Mouse (Mus musculus) adipocyte (in vitro differentiated cells): ENCODE measurements around the gene Kif21b.

ENCODE experiments used
- DNase-seq: peaks from one replicate; pipeline ENCODE4 v3.0.0-alpha.2; 2016; ENCODE audit warnings: low spot score

The Kif21b gene

DNA sequence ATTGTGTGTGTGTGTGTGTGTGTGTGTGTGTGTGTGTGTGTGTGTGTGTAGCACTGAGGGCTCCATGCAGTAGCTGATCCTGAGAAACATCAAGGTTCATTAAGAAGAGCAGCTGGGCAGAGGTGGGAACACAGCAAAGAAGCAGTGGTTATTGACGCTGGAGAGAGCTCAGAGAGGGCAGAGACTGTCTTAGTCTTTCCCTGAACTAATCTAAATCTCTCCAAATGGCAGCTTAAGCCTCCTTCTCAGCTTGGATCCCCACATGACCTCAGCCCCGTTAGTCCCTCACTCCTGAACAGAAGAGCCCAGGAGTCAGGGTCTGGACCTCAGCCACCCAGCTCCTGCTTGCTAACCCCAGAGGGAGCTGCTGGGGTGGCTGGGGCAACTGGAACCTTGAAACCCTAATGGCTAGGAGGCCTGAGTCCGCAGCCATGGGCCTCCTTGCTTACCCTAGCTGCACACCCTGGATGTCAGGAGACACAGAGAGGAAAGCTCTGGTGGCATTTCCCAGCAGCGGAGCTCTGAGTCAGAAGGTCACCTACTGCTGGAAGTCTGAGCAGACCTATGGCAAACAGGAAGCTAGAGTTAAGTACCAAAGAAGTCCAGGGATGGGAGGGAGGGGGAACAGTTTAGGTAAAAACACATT is 2.1 kb upstream of the Kif21b start:
- DNase-seq, result no peak

DNA sequence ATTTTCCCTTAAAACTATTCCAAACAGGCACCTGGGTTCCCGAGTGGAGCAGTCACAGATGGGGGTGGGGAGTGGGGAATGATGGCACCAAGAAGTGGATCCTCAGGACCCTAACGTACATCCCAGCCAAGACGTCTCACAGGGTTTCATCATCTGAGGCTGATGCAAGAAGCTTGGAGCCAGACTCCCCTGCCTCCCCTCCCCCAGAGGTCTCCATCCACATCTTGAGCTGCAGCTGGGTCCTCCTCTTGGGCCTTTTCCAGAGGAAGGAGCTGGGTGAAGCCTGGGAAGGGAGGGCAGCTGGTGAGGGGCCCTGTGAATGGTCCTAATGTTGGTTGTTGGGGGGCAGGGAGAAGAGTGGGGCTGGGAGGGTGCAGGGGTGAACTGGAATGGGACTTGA is 1.1 kb upstream of the Kif21b start:
- no peak for DNase-seq

GRCm38 (mm10) chr1:136131603-136132291 is 558 bp downstream of the Kif21b start:
- DNase-seq, result no peak

DNA sequence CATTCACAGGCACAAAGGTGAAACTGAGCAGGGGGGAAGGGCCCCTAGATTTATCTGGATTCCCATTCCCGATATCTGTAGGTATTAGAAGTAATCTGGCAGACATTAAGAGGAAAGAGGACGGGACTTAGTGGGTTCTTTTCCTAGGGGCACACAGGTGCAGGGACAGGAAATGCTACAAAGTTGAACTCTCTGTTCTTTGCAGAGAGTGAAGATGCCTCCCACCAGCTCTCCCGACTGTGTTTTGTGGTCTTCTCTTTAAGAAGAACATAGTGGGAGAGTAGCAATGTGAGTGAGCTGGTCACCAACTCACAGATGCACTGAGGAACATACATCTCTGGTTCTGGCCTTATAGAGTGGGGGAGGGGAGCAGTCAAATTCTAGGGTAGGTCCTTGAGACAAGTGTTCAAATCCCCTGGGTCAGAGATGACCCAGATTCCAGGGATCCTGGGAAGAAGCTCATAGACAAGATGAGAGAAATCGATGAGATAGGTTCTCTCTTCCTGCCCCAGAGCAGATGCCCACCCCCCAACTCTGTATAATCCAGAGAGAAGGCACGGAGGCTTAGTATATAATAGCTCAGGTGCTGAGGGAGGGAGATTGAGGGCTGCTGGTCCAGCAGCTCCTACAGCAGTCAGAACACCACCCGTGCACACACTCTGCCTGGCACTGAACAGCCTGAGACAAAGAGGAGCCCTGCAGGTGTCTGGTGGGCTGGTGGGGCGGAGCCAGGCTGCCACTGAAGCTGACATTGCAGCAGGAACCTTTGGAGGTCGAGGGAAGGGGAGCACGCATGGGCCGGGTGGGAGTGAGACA is 1.4 kb downstream of the Kif21b start:
- no peak for DNase-seq

DNA sequence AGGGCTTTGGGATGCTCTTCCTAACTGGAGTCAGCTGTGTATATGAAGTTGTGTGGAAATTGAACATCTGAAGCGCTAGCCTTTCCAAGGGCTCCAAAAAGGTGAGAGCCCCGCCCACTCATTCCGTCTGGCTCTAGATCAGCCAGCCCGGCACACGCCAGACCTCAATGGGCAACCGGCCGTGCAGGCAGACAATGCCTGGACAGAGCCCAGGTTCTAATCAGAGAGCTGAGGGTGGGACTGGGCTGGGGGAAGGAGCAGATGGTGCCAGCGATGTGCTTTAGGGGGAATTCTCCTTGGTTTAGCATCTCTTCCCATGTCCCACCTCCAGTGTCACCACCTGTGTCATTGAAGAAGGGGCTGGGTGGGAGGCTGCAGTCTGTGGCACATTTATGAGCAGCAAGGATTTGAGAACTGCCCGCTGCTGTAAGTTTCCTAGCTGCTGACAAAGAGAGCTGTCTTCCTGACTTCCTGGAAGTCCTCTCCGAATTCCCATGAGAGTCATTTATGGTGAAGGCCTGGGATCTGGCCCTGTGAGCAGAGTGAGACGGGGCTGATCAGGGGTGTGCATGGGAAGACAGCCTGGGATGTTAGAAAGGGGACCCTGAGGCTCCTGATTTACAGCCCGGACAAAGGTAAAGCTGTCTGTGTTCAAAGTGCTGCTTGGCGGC is 2.5 kb downstream of the Kif21b start:
- DNase-seq, result no peak

DNA sequence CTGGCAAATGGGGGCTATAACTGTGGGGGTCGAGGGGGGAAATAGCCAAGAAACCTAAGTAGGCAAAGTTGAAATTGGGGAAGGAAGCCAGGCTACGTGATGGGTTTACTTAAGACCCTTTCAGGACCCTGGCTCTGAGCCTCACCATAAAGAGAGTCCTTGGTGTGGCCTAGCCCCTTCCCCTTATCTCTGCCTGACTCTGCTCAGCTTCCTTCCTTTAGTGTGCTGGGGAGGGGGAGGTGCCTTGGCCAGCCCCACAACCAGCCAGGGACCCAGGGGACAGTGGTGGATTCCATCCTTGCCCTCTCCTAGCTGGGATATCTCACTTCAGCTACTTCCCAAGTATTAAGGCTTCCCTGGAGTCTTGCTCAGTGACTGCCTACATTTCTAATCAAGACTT is 3.4 kb downstream of the Kif21b start:
- DNase-seq, result no peak

DNA sequence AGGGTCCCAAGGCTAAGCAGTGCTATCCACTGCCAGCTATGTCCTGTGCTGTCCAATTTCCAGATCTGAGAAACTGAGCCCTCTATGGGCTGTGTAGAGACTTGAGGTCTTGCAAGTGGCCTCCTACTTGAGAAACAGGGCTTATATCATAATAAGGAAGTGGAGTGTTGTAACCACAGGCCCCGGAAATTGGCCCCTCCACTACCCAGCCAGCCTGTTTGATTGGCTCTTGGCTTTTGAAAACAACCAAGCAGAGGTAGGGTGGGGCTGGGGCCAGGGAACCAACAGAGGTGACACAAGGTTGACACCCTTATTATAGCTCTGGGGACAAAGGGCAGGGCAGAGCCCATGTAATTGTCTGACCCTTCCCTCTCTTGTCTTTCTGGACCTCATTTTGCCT is 3.9 kb downstream of the Kif21b start:
- DNase-seq, result peak; percentile 24

DNA sequence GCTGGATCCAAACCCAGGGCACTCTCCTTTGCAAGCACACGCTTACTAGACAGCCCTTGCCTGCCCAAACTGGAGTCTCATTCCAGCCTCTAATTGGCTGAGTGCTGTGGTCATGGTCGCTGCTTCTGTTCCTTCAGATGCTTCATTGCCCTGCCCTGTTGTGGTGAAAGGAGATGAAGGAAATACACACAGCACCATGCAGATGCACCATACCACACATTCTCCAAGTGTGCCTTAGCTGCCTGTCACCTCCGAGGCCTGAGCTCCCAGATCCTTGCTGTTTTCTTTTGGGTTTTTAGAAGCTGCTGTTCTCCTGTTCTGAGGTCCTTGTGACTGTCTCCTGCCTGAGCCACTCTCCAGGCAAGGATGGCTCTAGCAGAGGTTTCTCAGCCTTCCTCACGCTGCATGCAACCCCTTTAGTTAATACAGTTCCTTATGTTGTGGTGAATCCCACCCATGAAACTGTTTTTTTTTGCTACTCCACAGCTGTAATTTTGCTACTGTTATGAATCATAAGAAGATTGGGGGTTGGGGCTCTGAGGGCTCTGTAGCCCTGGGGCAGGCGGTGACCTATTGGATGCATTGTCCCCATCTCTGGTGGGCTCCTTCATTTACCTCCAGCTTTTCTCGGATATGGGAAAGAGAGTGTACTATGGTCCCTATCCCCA is 4.7 kb downstream of the Kif21b start:
- no peak for DNase-seq

- no peak for DNase-seq
Measured at GRCm38 (mm10) chr1:136136547-136136946, 5.4 kb downstream of the Kif21b start.

DNA sequence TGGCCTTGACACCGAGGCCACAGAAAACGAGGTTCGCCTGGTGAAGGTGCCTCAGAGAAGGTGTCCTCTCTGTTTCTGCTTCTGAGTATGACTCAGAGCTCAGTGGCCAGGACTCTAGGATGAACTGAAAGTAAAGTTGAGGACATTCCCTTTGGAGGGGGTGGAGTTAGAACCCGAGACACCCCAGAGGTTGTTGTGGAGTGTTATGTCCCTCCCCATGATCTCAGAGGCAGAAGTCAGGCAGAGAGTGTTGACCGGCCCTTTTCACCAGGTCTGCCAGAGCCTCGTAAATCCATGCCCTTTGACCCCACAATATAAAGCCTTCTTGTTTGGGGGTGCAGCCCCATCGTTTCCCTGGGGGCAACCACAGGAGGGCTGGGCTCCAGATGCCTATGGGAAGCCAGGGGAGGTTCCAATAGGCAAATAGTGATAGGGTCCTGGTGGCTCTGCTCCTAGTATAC is 5.9 kb downstream of the Kif21b start:
- peak; percentile 22 for DNase-seq

DNA sequence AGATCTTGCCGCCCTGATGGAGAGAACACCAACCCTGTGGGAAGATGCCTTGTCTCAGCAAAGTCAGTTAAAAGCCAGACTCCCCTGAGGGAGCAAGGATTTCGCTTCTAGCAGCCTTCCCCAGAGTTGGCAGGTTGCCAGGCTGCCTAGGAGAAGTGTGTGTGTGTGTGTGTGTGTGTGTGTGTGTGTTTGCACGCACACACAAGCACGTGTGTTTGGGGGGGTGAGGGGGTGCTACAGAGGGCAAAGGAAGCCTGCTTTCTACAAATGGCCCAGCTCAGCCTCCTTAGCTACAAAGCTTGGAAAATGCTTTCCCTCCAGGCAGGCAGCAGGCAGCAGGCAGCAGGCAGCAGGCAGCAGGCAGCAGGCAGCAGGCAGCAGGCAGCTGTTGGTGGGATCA is 6.4 kb downstream of the Kif21b start:
- DNase-seq, result peak; percentile 82

DNA sequence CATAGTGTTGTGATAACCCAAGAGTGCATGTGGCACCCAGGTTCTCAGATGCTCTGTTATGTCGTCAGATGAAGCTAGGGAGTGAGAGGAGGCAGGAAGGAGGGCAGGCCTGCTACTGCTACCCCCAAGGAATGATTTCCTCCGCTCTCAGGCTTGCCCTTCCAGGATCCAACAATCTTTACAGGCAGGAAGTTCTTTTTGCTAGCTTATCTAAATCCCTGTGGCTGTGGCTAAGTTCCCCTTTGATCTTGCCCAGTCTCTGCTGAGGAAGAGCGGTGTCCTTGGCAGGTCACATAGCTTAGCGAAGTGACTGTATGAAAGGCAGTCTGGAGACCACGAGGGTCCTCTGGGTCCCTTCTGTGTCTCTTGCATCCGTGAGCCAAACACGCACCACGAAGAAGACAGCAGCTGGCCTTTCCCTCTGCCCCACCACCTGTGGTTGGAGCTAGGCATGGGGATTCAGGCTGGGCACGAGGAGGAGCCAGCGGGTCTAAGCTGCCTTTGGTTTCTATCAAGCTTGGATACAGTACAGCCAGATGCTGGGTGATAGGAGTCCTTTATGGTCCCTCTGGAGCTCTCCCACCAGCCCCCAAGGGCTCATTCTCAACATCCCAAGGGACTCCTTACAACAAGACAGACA is 7.1 kb downstream of the Kif21b start:
- DNase-seq, result no peak

DNA sequence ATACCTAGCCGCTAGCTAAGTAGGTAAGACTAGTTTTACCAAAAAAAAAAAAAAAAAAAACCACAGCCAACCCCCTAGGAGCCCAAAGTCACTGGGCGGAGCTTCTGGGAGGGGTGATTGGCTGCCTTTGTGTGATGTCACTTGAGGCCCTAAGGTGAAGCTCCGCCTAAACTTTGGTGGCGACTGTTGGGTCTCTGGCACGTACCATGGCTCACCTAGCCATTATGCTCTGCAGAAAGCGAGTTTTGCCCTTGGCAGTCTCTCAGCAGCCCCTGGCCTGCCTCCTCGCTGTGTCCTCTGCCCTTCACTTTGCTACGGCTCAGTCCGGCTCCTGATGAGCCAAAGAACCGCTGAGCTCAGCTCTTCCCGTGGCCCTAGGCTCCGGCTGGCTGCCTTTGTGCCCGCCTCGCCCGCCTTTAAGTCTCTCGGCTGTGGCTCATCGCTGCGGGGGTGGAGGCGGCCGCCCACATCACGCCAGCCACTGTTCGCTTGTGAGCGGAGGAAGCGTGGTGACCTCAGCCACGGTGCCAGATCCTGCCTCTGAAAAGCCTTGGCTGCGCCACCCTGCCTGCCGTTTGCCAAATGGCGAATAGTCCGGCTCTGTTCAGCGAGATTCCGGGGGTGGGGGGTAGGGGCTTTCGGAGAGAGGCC is 8.9 kb downstream of the Kif21b start:
- DNase-seq, result peak; percentile 63

GRCm38 (mm10) chr1:136141176-136141950 is 10.2 kb downstream of the Kif21b start:
- DNase-seq, result no peak

GRCm38 (mm10) chr1:136142336-136142735 is 11.1 kb downstream of the Kif21b start:
- DNase-seq, result no peak

- DNase-seq, result no peak
Measured at GRCm38 (mm10) chr1:136143514-136143913, 12.3 kb downstream of the Kif21b start.

GRCm38 (mm10) chr1:136149702-136150101 is 18.5 kb downstream of the Kif21b start:
- no peak for DNase-seq

GRCm38 (mm10) chr1:136151371-136151770 is 20.2 kb downstream of the Kif21b start:
- DNase-seq, result no peak

- no peak for DNase-seq
Measured at GRCm38 (mm10) chr1:136156304-136156703, 25.1 kb downstream of the Kif21b start.

DNA sequence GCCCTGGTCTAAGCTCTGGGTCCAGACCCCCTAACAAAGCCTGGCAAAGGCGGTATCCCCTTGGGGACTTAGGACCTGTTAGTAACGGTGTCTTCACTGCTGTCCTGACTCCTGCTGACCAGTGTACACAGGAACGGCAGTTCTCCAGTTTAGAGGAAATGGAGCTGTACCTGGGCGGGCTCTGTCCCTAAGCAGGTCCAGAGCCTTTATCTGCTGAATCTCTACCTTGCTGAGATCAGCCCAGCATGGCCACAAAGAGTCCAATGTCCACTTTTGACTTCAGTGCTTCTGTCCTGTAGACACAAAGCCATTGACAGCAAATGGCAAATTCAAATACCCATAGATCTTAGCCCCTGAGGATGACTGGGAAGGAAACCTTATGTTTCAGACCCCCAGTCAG is 25.8 kb downstream of the Kif21b start:
- DNase-seq, result no peak
